Mouse (Mus musculus) c-Kit-positive CD71-positive TER-119-positive erythroid progenitor cells, embryonic 14.5 days (primary cell): Measurements from ENCODE around the gene Vmn1r30.

Experiments used
- DNase-seq: peaks from one replicate; pipeline ENCODE4 v3.0.0-alpha.2; 2013; ENCODE audit warnings: low spot score

The Vmn1r30 gene

DNA sequence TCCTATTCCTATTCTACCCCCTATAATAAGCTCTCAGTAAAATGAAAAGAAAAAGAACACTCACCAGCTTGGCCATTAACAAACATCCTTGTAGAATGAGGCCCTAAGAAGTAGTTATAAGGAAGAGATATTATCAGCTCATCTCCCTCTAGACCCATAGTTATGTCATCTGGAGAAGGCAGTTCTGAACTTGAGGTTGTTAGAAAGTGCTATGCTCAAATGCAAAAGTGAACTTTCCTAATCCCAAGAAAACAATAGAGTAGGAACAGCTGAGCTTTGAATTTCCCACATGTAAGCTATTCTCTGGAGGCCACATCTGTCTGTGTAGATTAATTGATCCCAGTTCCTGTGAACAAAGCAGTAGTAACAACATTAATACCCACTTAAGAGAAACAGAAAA is at the start of gene Vmn1r30:
Gene Vmn1r30 (minus strand): TSS at position 101 of the 400 bp plus-strand sequence.
- no peak for DNase-seq

DNA sequence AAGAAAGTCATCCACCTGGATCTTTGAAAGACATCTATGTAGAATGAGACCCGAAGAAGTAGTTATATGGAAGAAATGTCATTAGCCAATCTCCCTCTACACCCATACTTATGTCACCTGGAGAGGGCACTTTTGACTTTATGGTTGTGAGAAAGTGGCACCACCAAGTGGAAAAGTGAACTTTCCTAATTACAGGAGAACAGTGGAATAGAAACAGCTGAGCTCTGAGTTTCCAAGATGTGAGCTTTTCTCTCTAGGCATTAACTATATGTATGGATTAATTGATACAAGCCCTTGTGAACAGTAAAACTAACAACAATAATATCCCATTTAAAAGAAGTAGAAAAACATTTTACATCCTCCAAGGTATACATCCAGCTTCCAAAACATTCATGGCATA is 32.0 kb upstream of the Vmn1r30 start, which contains the start of gene Vmn1r31:
Gene Vmn1r31 (minus strand): TSS at position 101 of the 400 bp plus-strand sequence.
- no peak for DNase-seq
